Mouse (Mus musculus): ENCODE measurements around the gene Dennd6b. TPM values are rescaled to one million over a fixed set of nuclear protein-coding genes. Genes with fewer than 3 reads are reported as not detected.

Dennd6b gene
- polyA plus RNA-seq, 1 experiment from 2014 or later: 71.4 TPM

DNA sequence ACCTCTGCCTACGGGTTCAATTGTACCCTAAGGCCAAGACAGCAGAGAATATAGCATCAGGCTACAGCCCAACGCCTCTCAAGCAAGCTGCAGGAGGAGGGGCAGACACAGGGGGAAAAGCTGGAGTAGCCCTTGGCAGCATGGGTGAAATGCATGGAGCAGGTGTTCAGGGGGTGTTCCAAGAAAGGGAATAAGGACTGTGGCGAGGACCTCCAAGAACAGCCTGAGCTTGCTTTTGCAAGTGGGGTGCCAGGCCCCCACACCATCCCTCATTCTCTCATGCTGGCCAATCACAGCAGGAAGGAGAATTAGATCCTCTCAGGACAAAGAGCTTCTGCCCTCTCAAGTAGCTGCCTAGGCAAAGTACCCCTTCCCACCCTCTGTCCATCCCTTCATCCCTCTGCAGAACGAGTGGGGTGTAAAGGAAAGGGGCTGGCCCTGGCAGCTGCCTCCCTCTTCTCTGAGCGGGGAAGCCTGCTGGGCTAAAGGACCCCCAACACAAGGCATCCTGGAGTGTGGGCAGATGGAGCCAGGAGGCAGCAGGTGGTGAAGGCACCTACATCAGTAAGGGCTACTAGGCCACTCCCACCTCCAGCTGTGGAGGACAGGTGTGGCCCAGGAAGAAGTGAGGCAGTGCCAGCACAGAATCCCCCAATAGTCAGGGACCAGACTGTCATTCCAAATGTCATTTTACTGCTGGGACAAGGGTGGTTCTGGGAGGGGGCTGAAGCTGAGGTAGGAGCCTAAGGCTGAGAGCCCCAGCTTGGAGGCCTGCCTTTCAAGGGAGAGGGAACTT is 12.0 kb downstream of the Dennd6b start:
- ATAC-seq (ENCODE audit: low FRiP score) (no peak), DNase-seq (ENCODE audit: low spot score) (peak; percentile 24)
- H3K9ac ChIP-seq: no peak overlapping the region
- no peak overlapping the region for H3K4me3 ChIP-seq (replicated peaks; ENCODE audit: low read length)
- H3K9me3 ChIP-seq (ENCODE audit: control insufficient read depth, low read length): no peaks in the 10 kb centered on the region
- 27% methylated on average over 5 of the region's 5 CpGs for WGBS
- peaks cover 34% of the 10 kb centered on the region for H3K36me3 ChIP-seq (replicated peaks; ENCODE audit: control insufficient read depth, insufficient read depth)
- H3K4me2 ChIP-seq (replicated peaks): no peak overlapping the region
- peaks cover 13% of the 10 kb centered on the region for H3K4me1 ChIP-seq (replicated peaks; ENCODE audit: control insufficient read depth, insufficient read depth, low read length)
- H3K27ac ChIP-seq: no peak overlapping the region
- H3K27me3 ChIP-seq (ENCODE audit: control insufficient read depth, insufficient read depth, low read length): no peaks in the 10 kb centered on the region

DNA sequence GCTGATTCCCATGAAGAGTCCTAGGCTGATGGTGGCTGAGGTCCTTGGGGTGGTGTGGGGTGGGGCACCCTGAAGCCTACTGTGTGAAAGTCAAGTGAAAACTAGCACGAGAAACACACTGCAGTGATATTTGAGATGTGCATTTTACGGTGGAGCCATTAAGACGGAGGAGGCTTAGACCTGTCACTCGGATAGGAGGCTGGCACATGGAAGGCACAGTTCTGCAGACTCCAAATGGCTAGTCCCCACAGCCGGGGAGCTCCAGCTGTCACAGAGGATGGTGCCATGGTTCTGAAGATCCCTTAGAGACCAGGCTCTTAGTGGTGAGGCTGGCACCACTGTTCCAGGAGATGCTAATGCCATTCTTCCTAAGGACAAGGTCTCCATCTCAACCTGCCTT is 13.5 kb downstream of the Dennd6b start:
- peaks cover 28% of the 10 kb centered on the region for H3K4me1 ChIP-seq (replicated peaks; ENCODE audit: control insufficient read depth, insufficient read depth, low read length)
- H3K4me2 ChIP-seq (replicated peaks): no peak overlapping the region
- DNase-seq (ENCODE audit: low spot score): no peak
- H3K9ac ChIP-seq: no peak overlapping the region
- no peaks in the 10 kb centered on the region for H3K9me3 ChIP-seq (ENCODE audit: control insufficient read depth, low read length)
- 72% methylated on average over 5 of the region's 5 CpGs for WGBS
- no peak overlapping the region for H3K4me3 ChIP-seq (replicated peaks; ENCODE audit: low read length)
- H3K36me3 ChIP-seq (replicated peaks; ENCODE audit: control insufficient read depth, insufficient read depth): peaks cover 27% of the 10 kb centered on the region
- no peak for ATAC-seq (ENCODE audit: low FRiP score)
- H3K27ac ChIP-seq: 0 out of 2 replicates have a peak overlapping the region, but pooled peaks have one; percentile 14
- no peaks in the 10 kb centered on the region for H3K27me3 ChIP-seq (ENCODE audit: control insufficient read depth, insufficient read depth, low read length)

DNA sequence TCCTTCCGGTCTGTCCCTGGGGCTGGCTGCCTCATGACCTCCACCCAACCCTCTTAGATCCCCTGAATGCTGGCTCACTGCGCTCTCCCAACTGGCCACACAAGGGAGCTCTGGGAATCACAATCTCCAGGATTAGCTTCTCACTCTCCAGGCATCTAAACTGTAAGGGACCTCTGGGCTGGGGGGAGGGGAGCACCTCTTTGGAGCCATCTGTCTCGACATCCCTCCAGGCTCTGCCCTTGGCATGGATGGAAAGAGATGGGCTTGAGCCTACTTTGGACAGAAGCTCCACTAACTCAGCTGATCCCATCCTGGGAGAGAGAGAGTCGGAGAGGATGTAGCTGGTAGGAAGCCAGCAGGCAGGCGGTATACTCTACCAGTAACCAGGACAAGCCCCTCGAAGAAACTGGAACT is 14.0 kb downstream of the Dennd6b start:
- H3K9ac ChIP-seq: no peak overlapping the region
- WGBS: 39% methylated on average over 6 of the region's 6 CpGs
- peaks cover 26% of the 10 kb centered on the region for H3K36me3 ChIP-seq (replicated peaks; ENCODE audit: control insufficient read depth, insufficient read depth)
- no peaks in the 10 kb centered on the region for H3K9me3 ChIP-seq (ENCODE audit: control insufficient read depth, low read length)
- DNase-seq (ENCODE audit: low spot score) (peak; percentile 24), ATAC-seq (ENCODE audit: low FRiP score) (no peak)
- no peak overlapping the region for H3K4me3 ChIP-seq (replicated peaks; ENCODE audit: low read length)
- H3K4me2 ChIP-seq (replicated peaks): no peak overlapping the region
- H3K27me3 ChIP-seq (ENCODE audit: control insufficient read depth, insufficient read depth, low read length): no peaks in the 10 kb centered on the region
- peaks cover 33% of the 10 kb centered on the region for H3K4me1 ChIP-seq (replicated peaks; ENCODE audit: control insufficient read depth, insufficient read depth, low read length)
- peak overlapping the region; percentile 14; the same call in 1 of the 2 replicates for H3K27ac ChIP-seq

DNA sequence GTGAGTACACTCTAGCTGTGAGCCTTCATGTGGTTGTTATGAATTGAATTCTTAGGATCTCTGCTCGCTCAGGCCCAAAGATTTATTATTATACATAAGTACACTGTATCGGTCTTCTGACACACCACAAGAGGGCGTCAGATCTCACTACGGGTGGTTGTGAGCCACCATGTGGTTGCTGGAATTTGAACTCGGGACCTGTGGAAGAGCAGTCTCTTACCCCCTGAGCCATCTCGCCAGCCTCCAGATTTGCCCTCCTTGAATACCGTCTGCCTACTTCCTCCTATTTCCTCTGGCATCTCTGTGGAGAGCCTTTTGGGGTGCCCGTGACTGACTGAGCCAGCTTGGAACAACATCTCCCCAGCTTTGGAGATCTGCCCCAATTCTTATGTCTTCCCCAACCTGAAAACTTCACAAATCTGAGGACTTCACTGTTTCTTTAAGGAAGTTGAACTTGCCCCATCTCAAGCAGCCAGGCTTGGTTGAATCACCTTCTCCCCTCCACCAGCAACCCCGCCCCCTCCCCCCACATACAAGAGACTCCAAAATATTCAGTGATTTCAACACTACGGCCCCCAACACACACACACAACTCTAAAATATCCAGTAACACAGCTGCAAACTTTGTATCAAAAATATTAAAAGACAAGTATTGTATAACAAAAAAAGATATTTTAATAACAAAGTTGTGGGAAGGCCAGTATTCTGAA is 14.6 kb downstream of the Dennd6b start:
- peak overlapping the region; percentile 95 for H3K27ac ChIP-seq
- H3K36me3 ChIP-seq (replicated peaks; ENCODE audit: control insufficient read depth, insufficient read depth): peaks cover 22% of the 10 kb centered on the region
- H3K4me2 ChIP-seq (replicated peaks): peak overlapping the region; percentile 88
- ATAC-seq (ENCODE audit: low FRiP score) (no peak), DNase-seq (ENCODE audit: low spot score) (no peak)
- peaks cover 39% of the 10 kb centered on the region for H3K4me1 ChIP-seq (replicated peaks; ENCODE audit: control insufficient read depth, insufficient read depth, low read length)
- WGBS: 73% methylated on average over 10 of the region's 10 CpGs
- H3K27me3 ChIP-seq (ENCODE audit: control insufficient read depth, insufficient read depth, low read length): no peaks in the 10 kb centered on the region
- peak overlapping the region; percentile 97; the same call in 1 of the 2 replicates for H3K9ac ChIP-seq
- peak overlapping the region; percentile 81 for H3K4me3 ChIP-seq (replicated peaks; ENCODE audit: low read length)
- H3K9me3 ChIP-seq (ENCODE audit: control insufficient read depth, low read length): no peaks in the 10 kb centered on the region

DNA sequence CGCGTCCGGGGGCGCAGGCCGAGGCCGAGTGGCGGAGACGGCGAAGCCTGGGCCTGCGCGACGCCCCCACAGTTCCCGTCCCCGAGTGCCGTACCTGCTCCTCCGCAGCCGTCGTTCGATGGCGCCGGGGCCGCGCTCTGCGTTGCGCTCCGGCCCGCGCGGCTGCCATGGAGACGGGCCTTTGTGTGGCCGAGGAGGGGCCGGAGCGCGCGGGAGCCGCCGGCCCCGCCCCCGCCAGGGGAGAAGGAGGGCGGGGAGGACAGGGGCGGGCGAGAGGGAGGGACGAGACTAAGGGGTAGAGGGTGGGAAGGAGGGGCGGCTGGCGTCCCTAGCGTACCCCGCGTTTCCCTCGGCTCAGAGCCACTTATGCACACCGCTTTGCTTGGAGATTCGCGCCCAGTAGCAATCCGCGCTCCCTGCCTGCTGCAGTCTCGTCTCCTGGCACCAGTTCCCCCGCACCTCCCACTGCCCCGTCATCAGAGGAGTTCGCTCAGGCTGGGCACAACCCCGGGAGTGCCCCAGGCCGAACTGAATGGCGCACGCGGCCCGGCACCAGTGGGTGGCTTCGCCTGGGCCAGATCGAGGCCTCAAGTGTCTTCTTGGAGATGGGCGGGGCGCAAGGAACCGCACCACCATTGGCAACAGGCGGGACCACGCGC is 15.6 kb downstream of the Dennd6b start, which contains the start of gene Plxnb2:
Gene Plxnb2, minus strand, starts transcription at position 218 of the 659 bp plus-strand sequence.
- peak; percentile 90 for ATAC-seq (ENCODE audit: low FRiP score)
- peaks cover 49% of the 10 kb centered on the region for H3K4me1 ChIP-seq (replicated peaks; ENCODE audit: control insufficient read depth, insufficient read depth, low read length)
- WGBS: under 1% methylated on average over 63 of the region's 72 CpGs

DNA sequence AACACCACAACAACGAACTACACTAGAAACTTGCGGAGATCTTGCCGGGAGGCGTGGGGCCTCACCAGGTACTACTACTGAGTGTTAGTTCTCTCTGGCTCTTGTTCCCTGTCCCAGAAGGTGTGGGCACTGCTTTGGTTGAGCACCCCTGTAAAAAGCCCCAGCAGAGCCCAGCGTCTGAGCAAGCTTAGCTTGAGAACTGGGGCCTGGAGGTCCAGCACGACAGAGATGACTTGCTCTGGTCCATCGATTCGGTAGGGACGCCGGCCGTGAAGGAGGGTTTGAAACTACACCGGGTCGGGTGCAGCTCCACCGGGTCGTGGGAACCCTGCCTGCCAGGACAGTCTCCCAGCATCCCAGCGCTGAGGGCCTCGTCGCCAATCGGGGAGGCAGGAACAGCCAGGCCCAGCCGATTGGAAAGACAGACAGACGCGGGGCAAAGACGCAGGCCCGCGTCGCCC is 16.2 kb downstream of the Dennd6b start:
- peak overlapping the region; percentile 81 for H3K4me3 ChIP-seq (replicated peaks; ENCODE audit: low read length)
- peaks cover 54% of the 10 kb centered on the region for H3K4me1 ChIP-seq (replicated peaks; ENCODE audit: control insufficient read depth, insufficient read depth, low read length)
- peak overlapping the region; percentile 95 for H3K27ac ChIP-seq
- H3K36me3 ChIP-seq (replicated peaks; ENCODE audit: control insufficient read depth, insufficient read depth): peaks cover 6% of the 10 kb centered on the region; the same call in 1 of the 2 replicates
- H3K27me3 ChIP-seq (ENCODE audit: control insufficient read depth, insufficient read depth, low read length): no peaks in the 10 kb centered on the region
- no peaks in the 10 kb centered on the region for H3K9me3 ChIP-seq (ENCODE audit: control insufficient read depth, low read length)
- no peak for DNase-seq (ENCODE audit: low spot score)
- peak overlapping the region; percentile 88 for H3K4me2 ChIP-seq (replicated peaks)
- WGBS: under 1% methylated on average over 26 of the region's 26 CpGs
- ATAC-seq (ENCODE audit: low FRiP score): no peak; the same call in 1 of the 2 replicates
- H3K9ac ChIP-seq: peak overlapping the region; percentile 97

More for the DNA sequence above, 15.6 kb downstream of the Dennd6b start, which contains the start of gene Plxnb2:
- no peaks in the 10 kb centered on the region for H3K9me3 ChIP-seq (ENCODE audit: control insufficient read depth, low read length)
- no peaks in the 10 kb centered on the region for H3K27me3 ChIP-seq (ENCODE audit: control insufficient read depth, insufficient read depth, low read length)
- peak within 1 kb of the TSS; percentile 81 for H3K4me3 ChIP-seq (replicated peaks; ENCODE audit: low read length)
- H3K4me2 ChIP-seq (replicated peaks): peak within 1 kb of the TSS; percentile 88
- peak within 1 kb of the TSS; percentile 97 for H3K9ac ChIP-seq
- H3K36me3 ChIP-seq (replicated peaks; ENCODE audit: control insufficient read depth, insufficient read depth): peaks cover 12% of the 10 kb centered on the region; the same call in 1 of the 2 replicates
- peak; percentile 83 for DNase-seq (ENCODE audit: low spot score)
- H3K27ac ChIP-seq: peak within 1 kb of the TSS; percentile 95

DNA sequence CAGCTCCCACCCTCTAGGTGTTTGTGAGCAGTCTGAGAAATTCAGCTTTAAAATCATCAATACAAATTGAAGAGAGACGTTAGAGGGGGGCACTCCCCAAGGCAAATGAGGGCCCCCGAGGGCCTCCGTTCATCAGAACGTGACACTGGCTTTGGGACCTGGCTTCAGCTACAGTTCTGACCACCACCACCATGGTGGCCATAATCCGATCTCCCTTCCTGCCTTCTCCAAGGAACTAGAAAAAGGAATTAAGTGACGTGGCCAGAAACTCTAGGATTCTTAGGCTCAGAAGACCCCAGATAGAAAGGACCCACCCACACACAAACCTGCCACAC is 16.7 kb downstream of the Dennd6b start:
- Histone ChIP-seq H3K9ac (peak overlapping the region; percentile 97), H3K4me3 (replicated peaks; ENCODE audit: low read length) (peak overlapping the region; percentile 81), H3K36me3 (replicated peaks; ENCODE audit: control insufficient read depth, insufficient read depth) (peaks cover under 1% of the 10 kb centered on the region; the same call in 1 of the 2 replicates), H3K4me2 (replicated peaks) (peak overlapping the region; percentile 88), H3K4me1 (replicated peaks; ENCODE audit: control insufficient read depth, insufficient read depth, low read length) (peaks cover 58% of the 10 kb centered on the region), H3K9me3 (ENCODE audit: control insufficient read depth, low read length) (no peaks in the 10 kb centered on the region), H3K27ac (peak overlapping the region; percentile 95), H3K27me3 (ENCODE audit: control insufficient read depth, insufficient read depth, low read length) (no peaks in the 10 kb centered on the region)
- 1% methylated on average over 6 of the region's 6 CpGs for WGBS
- DNase-seq (ENCODE audit: low spot score): no peak
- no peak for ATAC-seq (ENCODE audit: low FRiP score)

DNA sequence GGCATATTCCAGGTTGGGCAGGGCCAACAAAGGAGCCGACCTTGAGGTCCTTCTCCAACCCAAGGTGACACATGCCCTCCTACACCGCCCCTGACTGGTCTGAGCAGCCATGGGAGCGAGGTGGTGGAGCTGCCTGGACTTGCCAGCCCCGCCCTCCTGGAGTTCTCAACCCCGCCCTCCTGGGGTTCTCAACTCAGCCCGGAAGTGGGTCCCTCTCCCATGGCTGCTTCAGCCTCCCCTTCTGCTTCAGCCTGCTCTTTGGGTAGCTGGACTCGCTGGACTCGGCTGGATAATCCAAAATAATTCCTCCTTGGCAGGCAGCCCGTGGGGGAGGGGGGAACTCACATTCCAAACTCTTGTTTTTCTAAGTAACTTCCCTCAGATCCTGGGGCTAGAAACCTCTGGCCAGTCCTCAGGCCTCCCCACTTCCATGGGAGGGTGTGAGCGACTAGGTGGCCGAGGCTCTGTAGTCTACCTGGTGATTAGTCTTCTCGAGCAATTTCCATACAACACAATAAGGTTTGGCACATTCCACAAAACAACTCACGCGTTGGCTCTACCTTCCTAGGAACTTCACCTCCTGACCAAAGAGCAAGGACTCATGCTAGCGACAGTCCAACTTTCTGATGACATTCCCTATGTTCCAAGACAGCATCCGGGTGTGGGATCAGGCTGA is 17.2 kb downstream of the Dennd6b start:
- H3K4me1 ChIP-seq (replicated peaks; ENCODE audit: control insufficient read depth, insufficient read depth, low read length): peaks cover 61% of the 10 kb centered on the region
- H3K4me2 ChIP-seq (replicated peaks): peak overlapping the region; percentile 88
- peak overlapping the region; percentile 97 for H3K9ac ChIP-seq
- peak overlapping the region; percentile 95 for H3K27ac ChIP-seq
- 3% methylated on average over 16 of the region's 16 CpGs for WGBS
- H3K9me3 ChIP-seq (ENCODE audit: control insufficient read depth, low read length): no peaks in the 10 kb centered on the region
- DNase-seq (ENCODE audit: low spot score): peak; percentile 49
- H3K27me3 ChIP-seq (ENCODE audit: control insufficient read depth, insufficient read depth, low read length): no peaks in the 10 kb centered on the region
- peak overlapping the region; percentile 81 for H3K4me3 ChIP-seq (replicated peaks; ENCODE audit: low read length)
- ATAC-seq (ENCODE audit: low FRiP score): no peak
- H3K36me3 ChIP-seq (replicated peaks; ENCODE audit: control insufficient read depth, insufficient read depth): no peaks in the 10 kb centered on the region

Measured in hindbrain, embryonic 14.5 days (tissue).